Mouse (Mus musculus): ENCODE results near the gene Fam57b.
A peak's percentile ranks its signal among the peaks of the same experiment; 100 is the strongest.

The Fam57b gene

GRCm38 (mm10) chr7:126799050-126799467 lies 1.6 kb downstream of the Fam57b start:
- peak; percentile 97 to 98 for DNase-seq (ENCODE audit: low spot score in 2 of 2)

DNA sequence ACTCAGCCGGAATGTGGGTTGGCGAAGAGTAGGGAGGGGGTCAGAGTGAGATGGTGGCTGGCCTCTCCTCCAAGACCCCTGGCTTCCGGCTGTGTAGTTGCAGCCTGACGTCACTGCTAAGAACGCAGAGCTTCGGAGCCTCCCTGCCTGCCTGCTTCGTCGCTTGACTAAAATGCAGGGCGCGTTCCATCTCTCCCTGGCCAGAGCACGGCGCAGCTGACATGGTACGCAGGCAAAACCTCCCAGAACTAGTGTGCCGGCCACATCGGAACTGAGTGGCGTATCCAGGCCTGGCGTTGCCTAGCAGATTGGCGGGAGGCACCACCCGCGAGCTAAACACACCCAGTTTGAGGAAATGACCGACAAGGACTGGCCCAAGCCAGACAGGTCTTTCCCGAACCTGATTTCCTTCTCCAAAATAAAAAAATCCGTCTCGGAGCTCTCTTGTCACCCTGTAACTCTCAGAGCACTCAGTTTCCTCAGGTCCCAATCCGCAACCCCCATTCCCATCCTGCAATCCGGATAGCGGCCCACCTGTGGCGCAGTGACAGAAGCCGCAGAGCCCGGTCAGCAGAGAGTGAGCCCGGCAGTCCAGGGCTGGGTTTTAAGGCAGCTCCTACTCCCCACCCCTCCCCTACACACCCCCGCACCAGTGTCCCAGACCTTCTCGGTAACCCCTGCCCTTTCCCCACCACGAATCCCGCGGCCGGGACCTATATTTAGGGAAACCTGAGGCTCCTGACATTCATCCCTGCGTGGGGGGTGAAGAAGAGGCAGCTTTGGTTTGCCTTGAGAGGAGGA lies 2.2 kb downstream of the Fam57b start:
- no peak for DNase-seq (ENCODE audit: low spot score in 2 of 2)

DNA sequence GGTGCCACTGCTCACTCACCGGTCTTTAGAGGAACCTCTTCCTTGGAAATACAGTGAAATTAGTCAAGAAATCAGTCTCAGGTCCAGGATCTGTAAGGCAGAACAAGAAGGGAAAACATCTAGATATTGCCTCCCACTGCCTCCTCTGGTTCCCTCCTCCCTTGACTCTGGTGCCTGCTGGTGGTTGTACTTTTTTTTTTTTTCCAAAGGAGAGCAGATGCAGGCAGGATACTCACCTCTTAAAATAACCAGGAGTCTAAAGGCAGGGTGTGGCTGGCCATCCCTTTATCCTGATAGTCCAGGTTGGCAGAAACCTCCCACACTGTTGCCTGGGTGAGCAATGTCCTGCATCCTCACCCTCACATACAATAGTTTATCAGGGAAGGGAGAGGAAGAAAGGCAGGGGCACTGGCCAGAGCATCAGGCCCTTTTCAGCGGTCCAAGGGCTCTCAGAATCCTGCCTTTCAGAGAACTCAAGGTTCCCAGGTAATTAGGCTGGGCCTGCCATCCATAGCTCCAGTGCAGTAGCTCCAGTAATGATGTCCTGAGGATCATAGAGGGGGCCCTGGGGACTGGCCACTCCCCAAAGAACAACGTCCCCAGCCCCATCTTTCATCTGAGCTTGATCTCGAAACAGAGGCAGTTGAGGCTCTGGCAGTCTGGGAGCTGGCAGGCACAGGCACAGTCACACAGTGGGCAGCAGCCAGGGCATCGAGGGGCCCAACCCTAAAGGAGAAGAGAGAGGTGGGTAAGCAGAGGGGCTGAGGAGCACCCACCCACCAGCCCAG lies 3.0 kb downstream of the Fam57b start:
- no peak for DNase-seq (ENCODE audit: low spot score in 2 of 2)

DNA sequence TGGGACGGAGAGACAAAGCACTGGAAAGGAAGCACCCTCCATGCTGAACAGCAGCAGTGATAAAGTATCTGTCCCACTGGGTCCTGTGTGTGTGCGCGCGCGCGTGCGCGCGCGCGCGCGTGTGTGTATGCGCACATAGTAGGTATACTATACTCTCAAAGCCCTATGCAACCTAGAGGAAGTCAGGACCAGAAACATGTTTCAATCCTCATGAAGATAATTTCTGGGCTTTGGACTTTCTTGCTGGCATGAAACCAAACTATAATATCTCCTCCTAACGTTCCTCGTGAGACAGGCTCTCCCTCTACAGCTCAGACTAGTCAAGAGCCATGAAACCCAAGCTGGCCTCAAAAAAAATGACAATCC lies 3.6 kb downstream of the Fam57b start:
- no peak for DNase-seq (ENCODE audit: low spot score in 2 of 2)

- DNase-seq (ENCODE audit: low spot score in 2 of 2), result no peak
Observed at GRCm38 (mm10) chr7:126802134-126802889, 4.8 kb downstream of the Fam57b start.

- DNase-seq (ENCODE audit: low spot score in 2 of 2), result no peak
Observed at GRCm38 (mm10) chr7:126803181-126803580, 5.7 kb downstream of the Fam57b start.

GRCm38 (mm10) chr7:126803751-126804150 lies 6.3 kb downstream of the Fam57b start:
- DNase-seq (ENCODE audit: low spot score in 2 of 2), result no peak

DNA sequence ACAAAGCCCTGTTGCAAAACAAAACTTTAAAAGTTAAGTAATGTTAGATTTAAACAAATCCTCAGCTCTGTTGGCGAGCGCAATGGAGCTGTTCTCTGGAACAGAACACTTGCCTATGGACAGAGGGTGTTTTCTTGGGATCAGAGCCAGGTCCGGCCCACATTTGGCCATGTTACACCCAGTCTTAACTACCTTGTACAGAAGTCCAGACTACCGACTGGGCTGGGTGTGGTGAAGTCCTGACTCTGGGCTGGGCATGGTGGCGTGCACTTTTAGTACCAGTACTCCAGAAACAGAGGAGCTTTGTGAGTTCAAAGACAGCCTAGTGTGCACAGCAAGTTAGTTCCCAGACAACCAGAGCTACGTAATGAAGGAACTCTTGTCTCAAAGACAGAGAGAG lies 9.5 kb downstream of the Fam57b start:
- no peak for DNase-seq (ENCODE audit: low spot score in 2 of 2)

- DNase-seq (ENCODE audit: low spot score in 2 of 2), result no peak
Observed at GRCm38 (mm10) chr7:126807405-126807804, 9.9 kb downstream of the Fam57b start.

DNA sequence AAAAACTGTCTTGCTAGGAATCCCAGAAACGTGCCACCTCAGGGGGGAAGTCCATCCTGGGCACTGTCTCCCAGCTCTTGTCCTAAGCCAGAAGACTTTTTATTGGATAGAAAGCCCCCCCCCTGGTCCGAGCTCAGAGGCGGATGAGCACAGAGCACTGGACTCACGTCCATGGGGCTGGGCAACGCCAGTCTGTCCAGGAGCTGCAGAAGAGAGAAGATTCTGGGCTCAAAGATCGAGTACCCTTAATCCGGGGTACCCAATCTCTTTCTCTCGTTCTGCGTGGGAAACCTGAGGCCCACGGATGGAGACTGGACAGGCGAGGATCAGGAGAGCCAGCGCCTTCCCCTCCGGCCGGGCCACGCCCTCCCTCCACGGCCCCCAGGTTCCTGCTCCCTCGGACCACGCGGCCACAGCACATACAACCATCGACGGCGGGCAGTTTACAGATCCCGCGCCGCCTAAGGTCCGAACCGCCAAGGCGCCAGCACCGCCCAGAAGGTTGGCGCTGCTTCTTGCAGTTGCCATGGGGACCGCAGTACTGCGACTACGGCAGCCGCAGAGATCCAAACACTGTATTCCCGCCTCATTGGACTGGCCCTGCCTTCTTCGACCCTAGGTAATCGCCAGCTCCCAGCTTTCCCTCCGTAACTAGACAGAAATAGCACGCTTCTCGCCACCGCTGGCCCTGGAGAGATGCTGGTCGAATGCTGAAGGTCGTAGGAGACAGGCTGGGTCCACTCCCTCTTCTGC lies 11.4 kb downstream of the Fam57b start:
- DNase-seq (ENCODE audit: low spot score in 2 of 2), result peak; percentile 89 to 90

GRCm38 (mm10) chr7:126809723-126810369 lies 12.4 kb downstream of the Fam57b start:
- DNase-seq (ENCODE audit: low spot score in 2 of 2), result no peak

GRCm38 (mm10) chr7:126815726-126816222 lies 18.3 kb downstream of the Fam57b start:
- no peak for DNase-seq (ENCODE audit: low spot score in 2 of 2)

DNA sequence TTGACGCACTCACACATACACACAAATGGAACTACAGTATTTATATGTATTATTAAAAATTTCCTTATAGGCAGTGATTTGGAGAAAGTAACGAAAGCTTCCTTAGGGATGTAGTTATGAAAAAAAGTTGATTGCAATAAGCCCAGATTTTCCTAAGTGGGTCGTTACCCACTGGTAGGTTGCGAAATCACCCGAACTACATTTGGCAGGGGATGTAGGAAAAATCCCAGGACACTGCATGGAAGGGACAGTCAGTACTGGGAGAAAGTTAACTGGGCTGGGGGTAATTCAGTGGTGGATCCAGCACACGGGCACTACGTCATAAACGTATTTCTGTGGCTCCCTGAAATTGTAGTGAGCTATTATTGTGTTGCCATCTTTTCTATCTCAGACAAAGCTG lies 19.0 kb downstream of the Fam57b start:
- no peak for DNase-seq (ENCODE audit: low spot score in 2 of 2)

- no peak for DNase-seq (ENCODE audit: low spot score in 2 of 2)
Observed at GRCm38 (mm10) chr7:126817595-126817994, 20.1 kb downstream of the Fam57b start.

DNA sequence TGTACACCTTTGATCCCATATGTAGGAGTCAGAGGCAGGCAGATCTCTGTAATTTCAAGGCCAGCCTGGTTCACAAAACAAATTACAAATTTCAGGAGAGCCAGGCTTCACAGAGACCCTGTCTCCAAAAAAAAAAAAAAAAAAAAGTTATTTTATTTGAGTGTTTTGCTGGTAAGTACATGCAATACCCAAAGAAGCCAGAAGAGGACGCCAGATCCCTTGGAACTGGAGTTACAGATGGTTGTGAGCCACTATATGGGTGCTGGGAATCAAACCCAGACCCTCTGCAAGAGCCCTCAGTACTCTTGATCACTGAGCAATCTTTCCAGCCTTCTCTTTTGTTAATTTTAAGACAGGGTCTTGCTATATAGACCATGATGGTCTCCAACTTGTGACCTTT lies 21.4 kb downstream of the Fam57b start:
- no peak for DNase-seq (ENCODE audit: low spot score in 2 of 2)

DNA sequence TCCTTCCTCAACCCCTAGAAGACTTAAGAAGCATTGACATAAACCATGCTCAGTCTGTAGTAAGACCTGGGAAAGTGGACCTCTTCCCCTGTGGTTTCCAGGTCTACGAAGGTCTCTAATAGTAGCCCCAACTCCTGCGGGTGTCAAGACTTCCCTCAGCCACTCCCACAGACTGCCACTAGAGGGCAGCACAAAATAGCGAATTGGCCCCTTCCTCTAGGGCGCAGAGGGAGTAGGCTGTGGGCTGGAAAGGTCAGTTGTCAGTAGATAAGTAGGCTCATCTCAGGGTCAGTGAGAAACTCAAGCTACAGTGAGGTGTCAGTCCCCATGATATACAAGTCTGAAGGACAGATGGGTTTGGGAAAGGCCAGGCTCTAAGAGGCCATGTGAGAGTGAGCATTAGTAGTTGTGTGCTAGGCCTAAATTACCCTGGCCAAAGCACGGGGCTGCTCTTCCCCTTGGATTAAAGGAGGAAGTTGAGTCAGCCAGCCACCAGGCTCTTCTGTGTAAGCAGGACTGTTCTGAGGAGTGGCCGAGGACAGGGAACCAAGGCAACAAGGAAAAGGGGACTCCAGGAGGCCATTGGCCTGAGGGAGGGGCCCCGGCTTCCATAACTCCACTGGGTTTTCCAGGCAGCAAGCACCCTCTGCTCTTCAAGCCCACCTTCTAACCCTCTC lies 24.5 kb downstream of the Fam57b start:
- DNase-seq (ENCODE audit: low spot score in 2 of 2), result peak in 1 of 2 experiments; percentile 36

DNA sequence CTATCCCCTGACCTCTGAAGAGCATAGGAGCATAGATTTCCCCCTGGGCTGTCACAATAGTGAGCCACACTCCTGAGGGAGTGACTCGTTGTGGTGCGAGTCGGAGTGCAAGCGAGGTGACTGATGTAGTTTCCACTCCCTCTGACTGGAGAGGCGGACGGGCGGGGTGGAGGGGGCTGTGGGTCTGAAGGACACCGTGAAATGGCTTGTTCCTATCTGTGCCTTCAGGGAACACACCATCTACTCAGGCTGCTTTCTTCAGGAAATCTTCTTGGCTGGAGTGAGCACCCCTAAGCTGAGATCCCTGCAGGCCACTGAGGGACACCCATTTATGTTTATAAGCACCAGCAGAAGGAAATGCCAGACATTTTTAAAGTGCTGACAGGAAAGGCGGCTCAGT lies 25.3 kb downstream of the Fam57b start:
- DNase-seq (ENCODE audit: low spot score in 2 of 2), result no peak

GRCm38 (mm10) chr7:126823202-126823711 lies 25.8 kb downstream of the Fam57b start:
- no peak for DNase-seq (ENCODE audit: low spot score in 2 of 2)

GRCm38 (mm10) chr7:126823940-126824339 lies 26.5 kb downstream of the Fam57b start:
- DNase-seq (ENCODE audit: low spot score in 2 of 2), result no peak

- DNase-seq (ENCODE audit: low spot score in 2 of 2), result no peak
Observed at GRCm38 (mm10) chr7:126825403-126825802, 27.9 kb downstream of the Fam57b start.
